Mouse (Mus musculus): ENCODE data around the gene Fli1.

The Fli1 gene

DNA sequence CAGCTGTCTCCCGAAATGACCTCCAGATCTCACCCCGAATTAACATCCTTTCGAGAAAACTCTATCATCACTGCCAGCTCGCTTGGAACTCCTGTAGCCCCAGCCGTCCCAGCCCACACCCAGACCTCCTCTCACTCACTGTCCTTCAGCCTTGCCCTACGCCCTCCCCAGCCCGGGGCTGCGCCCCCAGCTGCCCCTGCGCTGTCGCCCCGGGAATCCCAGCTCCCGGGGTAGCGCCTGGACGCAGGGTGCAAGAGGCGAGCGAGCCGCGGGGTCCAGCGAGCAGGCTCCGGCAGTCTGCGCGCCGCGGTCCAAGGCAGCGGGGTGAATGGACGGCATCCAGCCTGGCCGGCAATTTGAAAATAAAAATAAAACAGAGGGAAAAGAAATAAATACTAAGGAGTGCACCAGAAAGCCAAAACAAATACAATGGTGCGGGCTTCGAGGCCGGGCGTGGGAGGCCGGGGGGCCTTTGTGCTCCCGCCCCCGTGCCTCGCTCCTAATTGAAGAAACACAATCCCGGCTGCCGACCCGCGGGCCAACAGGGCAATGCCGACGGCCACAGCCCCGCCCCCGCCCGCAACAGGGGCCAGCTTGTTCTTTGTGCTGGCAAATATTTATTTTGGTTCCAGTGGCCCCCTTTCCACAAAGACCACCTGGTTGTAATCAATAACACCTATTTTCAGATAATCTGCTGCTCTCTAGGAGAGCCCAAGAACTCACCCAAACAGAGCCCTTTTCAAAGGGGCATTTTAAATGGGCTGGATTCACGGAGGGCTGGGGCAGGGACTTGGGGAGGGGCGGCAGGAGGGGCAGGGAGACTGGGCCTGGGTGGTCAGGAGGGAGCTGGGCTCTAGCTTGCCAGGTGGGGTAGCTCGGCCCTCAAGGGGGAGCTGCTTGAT lies 133.3 kb downstream of the Fli1 start:
- peak; percentile 44 for DNase-seq (ENCODE audit: low read depth, low spot score)

DNA sequence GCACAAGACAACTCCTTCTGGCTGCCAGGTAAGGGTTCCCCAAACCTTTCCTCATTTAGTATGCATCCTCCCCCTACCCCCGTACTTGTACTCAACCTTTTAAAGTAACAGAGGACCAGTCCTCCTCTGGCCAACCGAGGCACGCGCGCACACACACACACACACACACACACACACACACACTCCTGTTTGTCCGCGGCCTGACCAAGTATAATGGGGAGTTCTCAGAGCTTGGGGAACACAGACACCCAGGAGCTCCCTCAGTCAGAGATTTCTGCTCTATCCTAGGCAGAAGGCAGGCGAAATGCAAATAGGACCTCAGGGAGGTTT lies 134.0 kb downstream of the Fli1 start:
- DNase-seq (ENCODE audit: low read depth, low spot score) = no peak

DNA sequence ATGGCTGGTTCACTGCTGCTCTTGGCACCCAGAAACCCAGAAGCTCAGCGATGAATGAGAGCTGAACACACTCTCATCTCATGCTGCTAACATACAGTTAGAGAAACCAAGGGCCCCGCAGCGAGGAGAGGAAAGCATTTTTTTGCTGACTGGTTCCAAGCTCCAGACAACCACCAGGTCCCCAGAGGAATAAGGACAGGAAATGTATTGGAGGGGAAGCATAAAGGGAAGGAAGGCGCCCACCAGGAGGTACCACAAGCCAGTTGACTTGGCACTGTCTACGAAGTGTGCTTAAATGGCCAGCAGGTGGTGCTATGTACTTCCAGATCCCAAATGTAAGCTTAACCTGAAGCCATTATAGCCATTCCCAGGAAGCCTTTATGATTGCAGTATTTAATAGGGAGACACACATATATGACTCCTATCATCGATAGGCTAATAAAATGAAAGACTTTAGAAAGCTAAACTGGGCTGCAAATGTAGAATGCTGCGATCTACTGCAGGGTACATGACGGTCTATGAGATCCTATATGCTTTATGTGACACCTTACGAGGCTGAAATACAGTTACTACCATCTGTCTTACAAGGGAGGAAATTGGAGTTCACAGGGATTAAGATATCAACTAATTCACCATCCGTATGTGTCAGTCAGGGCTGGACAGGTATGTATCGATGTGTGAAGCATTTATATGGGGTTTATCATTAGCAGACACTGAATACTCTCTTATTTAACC lies 137.3 kb downstream of the Fli1 start:
- DNase-seq (ENCODE audit: low read depth, low spot score) = peak; percentile 72

DNA sequence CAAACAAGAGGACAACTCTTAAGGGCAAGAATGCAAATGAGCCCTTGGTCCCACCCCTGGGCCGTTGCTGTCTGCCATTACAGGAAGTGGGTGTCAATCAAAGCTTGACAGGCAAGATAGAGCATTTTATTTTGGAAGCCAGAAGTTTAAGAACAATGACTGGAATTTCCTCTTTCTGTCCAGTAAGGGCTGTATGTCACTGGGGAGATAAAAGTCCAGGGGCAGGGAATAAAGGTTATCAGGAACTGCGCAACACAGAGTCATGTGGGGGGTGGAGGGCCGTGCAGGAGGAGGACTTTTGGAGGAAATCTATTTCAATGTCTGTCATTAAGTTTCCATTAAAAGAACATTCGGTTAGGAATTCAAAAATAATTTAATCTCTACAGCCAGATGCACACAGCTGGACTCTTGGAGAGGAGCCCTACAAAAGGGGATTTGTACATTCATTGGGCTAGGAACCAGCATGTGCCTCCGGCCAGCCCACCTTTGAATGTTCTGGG lies 141.9 kb downstream of the Fli1 start:
- no peak for DNase-seq (ENCODE audit: low read depth, low spot score)

DNA sequence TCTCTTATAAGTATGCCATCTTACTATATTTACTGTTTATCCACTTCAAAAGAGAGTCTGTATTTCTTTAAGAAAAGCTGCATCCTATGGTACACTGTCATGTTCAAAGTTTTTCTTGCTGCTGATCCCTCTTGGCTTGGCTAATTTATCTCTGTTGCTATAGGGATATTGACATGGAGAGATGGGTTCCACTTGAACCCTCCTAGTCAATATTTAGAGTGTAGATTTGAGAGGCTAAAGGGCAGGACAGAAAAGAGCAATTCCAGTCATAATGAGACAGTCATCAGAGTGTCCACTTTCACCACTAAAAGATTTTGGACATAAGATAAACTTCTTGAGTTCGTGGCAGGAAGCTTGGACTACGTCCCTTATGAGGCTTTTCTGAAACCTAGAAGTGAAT lies 142.4 kb downstream of the Fli1 start:
- DNase-seq (ENCODE audit: low read depth, low spot score) = no peak

DNA sequence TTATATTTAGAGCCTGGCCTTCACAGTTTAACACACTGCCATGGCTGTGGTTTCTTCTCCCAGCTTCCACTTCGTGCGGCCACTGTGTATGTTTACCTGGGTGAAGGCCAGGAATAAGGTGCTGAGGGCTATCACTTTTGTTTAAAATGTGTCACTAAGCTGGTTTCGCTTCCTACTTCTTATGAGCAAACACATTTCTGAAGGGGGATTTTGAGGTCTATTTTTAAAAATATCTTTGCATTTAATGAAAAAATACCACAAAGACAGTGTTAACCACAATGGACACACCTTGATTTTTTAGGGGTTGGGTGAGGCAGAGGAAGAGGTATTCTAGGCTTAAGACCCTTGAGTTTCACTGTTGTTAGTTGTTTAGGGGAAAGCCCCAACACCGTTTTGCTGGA lies 147.9 kb downstream of the Fli1 start:
- DNase-seq (ENCODE audit: low read depth, low spot score) = no peak

DNA sequence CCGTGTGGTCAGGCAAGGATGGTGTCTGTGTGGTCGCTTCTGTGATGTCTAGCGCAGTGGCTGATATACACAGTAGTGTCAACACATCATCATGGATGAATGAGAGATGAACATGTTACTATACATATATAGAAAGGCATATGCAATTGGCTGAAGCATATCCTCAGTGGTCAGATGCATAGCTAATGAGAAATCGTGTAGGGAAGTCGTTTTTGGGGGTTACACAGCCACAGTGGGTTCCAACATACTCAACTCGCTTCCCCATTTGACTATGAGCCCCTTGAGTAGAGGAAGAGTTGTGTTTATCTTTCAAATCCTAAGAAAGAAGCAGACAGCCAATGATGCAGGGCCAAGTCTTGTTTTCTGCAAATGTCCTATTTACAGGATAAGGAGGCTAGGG lies 149.9 kb downstream of the Fli1 start:
- no peak for DNase-seq (ENCODE audit: low read depth, low spot score)

DNA sequence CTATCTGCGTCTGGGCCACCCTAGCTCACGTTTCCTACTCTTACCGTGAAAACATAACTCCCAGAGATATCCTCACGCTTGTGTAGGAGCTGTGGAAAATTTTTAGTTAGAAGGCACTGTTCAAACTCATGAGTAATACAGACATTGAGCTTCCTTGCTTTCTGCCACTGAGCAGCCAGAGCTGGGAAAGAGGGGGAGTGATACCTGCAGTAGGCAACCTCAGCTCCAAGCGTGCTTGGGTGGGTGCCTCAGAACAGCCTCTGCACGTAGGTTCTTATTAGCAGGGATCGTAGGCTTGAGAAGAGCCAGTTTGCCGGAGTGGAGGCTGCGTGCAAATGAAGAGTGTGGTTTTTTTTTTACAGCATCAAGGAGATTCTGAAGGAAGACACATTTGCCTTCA lies 151.0 kb downstream of the Fli1 start:
- no peak for DNase-seq (ENCODE audit: low read depth, low spot score)

DNA sequence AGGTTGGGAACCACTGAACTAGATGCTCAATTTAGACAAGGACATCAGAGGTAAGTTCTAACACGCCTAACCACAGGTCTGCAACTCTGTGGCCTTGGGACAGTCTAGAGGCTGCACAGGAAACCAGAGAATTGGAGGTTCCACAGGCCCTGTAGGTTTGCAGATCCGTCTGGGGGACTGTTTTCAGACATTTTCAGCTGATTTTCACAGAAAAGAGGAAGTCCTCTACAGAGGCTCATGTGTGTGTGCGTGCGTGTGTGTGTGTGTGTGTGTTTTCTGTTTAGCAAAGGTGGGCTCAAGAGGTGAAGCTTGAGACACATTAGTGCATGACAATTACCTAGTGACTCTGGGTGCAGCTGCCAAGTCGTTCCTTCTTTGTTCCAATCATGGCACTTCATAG lies 151.6 kb downstream of the Fli1 start:
- DNase-seq (ENCODE audit: low read depth, low spot score) = no peak

DNA sequence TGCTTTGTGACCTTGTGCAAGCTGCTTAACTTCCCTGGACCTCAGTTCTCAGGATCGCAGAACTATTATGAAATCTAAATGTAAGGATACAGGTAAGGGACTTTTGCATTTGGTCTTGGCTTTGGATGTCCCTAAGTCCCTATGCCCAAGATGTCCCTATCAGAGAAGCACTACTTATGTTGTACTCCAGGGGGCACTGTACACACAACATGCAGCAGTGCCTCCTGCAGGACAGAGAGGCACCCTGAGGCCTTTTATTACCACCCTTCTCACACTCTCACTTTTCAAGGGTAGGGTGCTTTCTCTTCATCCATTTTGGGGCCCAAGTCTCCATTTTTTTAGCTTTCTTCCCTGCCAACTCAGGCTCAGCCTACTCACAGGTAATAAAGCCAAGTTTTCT lies 154.5 kb downstream of the Fli1 start:
- DNase-seq (ENCODE audit: low read depth, low spot score) = no peak

DNA sequence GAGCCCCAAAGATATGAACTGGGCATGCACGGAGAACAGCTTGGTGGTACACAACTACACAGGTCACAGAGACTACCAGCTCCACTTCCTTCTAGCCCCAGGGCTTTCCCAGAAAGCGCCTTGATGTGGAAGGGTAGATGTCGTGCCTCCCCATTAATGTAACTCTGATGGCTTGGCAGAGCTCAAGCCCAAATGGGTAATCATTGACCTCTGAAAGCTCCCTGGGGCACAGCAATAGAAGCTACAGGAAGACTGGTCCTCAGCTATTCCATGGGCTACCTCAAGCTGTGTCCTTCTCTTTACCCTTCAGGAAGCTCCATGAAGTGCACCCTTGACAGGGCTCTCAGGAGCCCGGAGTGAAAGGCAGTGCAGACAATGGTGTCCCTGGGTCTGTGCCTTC lies 157.8 kb downstream of the Fli1 start:
- DNase-seq (ENCODE audit: low read depth, low spot score) = no peak

DNA sequence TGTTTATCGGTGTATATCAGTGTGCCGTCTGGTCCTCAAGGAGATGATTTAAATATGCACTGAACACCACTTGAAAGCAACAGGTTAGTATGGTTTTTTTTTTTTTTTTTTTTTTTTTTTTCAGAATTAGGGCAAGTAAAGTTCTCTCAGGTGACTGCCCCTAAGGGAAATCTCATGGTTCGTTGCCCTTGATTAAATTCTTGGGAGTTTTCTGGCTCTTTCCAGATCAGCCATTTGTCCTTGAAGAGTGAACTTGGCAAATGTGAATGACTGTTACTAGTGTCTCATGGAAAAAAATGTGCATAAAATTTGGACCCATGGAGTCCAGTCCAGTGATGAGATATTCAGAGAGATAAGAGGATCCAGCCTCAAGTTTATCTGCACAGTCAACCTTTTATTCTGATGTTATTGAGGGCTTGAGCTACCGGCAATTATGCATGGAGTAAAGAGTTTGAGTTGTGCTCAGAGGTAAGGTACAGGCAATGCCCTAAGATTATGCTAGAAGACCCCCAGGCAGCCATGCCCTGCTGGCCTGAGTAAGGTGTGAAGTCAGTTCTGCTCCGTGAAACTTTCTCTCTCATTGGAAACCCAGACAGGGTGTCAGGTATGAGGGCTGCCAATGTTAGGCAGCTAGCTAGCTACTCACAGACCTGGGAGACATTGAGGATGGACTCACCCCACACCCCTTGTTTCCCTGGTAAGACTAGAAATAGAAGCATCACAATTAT lies 165.6 kb downstream of the Fli1 start:
- DNase-seq (ENCODE audit: low read depth, low spot score) = no peak

DNA sequence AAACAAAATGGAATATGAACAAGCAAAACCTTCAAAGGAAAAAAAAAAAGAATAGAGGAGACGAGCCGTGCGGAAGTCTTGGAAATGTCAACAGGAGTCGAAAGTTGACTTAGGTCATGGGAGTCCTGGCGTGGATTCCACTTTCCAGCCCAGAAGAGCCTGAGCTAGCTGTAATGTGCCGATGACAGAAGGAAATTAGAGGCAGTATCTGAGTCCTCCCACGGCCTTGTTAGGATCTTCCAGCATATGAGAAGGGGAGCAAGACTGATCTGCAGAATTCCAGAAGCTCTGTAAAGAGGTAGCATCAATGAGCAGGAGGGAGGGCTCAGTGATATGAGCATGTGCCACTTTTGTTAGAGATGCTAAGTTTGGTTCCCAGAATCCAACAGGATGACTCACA lies 166.6 kb downstream of the Fli1 start:
- DNase-seq (ENCODE audit: low read depth, low spot score) = no peak

DNA sequence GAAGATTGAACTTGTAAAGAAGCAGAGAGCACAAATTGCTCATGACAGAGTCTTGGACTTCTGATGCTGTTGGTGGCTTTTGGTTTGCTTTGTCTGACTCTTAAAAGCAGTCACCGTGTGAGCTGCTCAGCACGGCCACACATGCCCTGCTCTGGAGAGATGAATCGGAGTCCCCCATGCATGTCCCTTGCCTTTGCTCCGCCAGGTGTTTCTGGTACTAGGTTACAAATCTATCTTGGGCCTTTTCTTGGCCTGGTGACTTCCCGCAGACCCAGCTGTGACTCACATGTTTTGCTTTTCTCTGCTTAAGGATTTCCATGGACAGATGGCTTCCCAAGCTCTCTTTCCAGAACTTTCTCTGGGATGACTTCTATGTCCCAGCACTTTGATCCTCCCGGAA lies 169.0 kb downstream of the Fli1 start:
- no peak for DNase-seq (ENCODE audit: low read depth, low spot score)
